Mouse (Mus musculus) thymus, adult 2 months (tissue): ENCODE results near the gene Spib.

Experiments used
- CTCF ChIP-seq: fragments of 200-500 bp; IDR thresholded peaks from 2 replicates; pipeline ENCODE4 v1.5.1; 2012; ENCODE audit warnings: mild to moderate bottlenecking, control low read depth, low read length, moderate library complexity, borderline replicate concordance; ENCODE audit not compliant: control insufficient read depth, poor library complexity, insufficient read depth; ENCODE audit errors: extremely low read depth
- POLR2A ChIP-seq: fragments of 200-500 bp; IDR thresholded peaks from 2 replicates; pipeline ENCODE4 v1.6.1; 2012; ENCODE audit warnings: mild to moderate bottlenecking, low read length, control low read depth, moderate library complexity; ENCODE audit not compliant: control insufficient read depth, poor library complexity, insufficient read depth; ENCODE audit errors: extremely low read depth

- TF ChIP-seq CTCF (no peak), POLR2A (no peak)
Measured at GRCm38 (mm10) chr7:44563284-44563683, 31.4 kb upstream of the Spib start.
